Mouse (Mus musculus): ENCODE results near the gene Adgrv1.

- TF ChIP-seq CTCF (IDR thresholded peaks at IDR 0.05; ENCODE audit: low read depth) (no peak), EP300 (IDR thresholded peaks at IDR 0.05; ENCODE audit: low read depth) (no peak)
Observed at GRCm38 (mm10) chr13:81424002-81424401, 209.0 kb downstream of the Adgrv1 start.

Measured in liver, postnatal 0 days (tissue).